Mouse (Mus musculus): ENCODE results near the gene Hpd. TPM values are rescaled to one million over a fixed set of nuclear protein-coding genes. Genes with fewer than 3 reads are reported as not detected.

Gene Hpd
- total RNA-seq (2023) = not detected

DNA sequence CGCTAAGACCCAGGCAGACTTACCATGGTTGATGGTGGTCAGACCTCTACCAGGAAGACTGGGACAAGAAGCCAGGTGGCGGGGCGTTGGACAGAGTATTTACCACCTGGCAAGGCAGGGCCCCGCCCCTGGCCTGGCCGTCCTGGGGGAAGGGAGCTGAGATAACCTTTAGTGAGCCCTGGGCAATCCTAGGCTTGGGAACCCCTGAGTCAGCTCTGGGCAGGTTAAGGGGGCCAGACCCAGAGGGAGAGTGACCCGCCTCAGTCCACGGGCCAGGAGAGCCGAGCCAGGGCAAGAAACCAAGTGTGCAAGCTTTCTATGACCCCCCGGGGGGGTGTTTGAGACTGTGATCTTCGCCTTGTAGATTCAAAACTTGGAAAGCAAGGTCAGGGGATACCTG, at the start of gene Hpd:
Gene Hpd (minus strand): TSS at position 77 of the 400 bp plus-strand sequence.

DNA sequence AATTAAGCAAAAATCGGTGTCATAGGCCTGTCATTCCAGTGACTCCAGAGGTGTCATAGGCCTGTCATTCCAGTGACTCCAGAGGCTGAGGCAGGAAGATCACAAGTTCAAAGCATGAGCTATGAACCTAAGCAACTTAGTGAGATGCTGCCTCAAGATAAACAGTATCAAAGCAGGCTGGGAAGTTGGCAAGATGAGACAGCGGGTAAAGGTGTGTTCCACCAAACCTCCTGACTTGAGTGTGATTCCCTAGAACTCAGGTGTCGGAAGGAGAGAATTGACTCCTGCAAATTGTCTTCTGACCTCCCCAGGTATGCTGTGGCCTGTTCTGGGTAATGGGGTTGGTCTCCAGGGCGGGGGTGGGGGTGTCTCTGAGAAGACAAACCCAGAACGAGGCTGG, 13.2 kb downstream of the Hpd start, which contains the start of gene Psmd9:
Gene Psmd9 (plus strand): TSS at position 130 of the 400 bp plus-strand sequence.

DNA sequence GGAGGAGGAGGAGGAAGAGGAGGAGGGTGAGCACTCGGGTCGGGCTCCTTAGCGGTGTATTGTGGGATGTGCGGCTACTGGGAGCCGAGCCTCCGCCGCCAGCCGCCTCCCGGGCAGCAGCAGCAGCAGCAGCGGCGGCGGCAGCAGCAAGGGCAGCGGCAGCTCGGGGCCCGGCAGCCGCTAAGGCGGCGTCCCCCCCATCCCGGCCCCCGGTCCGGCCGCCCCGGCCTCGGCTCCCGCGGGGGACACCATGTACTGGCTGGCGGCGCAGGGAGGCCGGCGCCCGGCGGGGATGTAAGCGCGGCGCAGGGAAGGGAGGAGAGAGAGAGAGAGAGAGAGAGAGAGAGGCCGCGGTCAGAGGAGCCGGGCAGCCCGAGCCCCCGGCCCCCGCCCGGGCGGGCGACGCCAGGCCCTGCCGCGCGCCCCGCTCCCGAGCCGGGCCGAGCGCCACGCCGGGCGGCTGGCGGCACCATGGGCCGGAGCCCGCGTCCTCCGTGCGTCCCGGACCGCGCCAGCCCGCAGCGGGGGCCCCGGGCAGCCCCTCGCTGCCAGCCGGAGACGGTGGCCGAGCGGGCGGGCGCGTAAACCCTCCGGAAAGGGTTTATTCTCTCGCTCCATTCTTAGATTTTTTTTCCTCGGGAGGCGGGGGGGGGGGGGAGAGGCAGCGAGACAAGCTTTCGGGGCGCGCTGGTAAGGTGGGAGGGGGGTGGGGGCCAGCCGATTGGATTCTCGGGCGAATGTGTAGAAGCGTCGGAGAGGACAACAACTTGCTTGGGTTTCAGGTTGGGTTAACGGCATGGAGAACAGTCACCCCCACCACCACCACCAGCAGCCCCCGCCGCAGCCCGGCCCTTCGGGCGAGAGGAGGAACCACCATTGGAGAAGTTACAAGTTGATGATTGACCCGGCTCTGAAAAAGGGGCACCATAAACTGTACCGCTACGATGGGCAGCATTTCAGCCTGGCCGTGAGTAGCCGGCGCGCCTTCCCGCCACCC, 40.1 kb downstream of the Hpd start, which contains the start of gene Setd1b:
Gene Setd1b (plus strand): TSS at position 33 of the 997 bp plus-strand sequence.

DNA sequence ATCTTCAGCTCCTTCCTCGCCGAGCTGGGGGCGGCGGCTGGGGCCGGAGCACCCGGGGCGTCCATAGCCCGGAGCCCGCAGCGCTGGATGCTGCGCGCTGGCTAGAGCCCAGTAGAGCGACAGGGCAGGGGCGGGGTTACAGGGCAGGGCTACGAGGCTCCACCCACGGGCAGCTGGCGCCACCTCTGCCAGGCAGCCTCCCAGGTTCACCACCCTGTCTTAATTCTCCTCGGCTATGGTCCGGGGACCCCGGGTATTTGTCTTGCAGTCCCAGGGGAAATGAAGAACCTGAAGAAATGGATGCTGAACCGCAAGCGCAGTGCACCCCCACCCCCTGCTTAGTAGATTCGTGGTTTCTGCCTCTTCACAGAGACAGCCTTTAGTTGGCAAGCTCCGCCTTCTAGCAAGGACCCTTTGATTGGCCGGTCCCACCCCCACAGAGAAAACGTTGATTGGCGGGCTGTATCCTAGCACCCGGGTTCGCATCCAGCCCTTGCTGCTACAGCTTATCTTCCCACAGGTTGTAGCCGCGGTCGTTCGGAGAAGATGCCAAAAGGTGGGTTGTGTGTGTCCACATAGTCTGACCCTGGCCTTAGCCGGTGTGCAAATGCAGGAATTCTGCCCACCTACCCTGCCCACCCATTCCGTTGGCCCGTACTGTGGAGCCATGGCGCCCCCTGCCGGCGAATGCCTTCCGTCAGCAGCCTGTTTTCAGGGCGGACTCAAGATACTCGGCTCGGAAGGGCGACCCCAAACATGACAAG, 50.0 kb downstream of the Hpd start, which contains the start of gene Rhof:
Gene Rhof (minus strand): TSS at position 385 of the 764 bp plus-strand sequence.

Other genes with a start within 250 kb of the Hpd start
- gene Kdm2b, start 192.9 kb downstream of the Hpd start, total RNA-seq (2023) = 10 to 100 TPM; 28.4 to 29.4 TPM
- gene Orai1, start 167.7 kb downstream of the Hpd start, total RNA-seq (2023) = 10 to 100 TPM; 71.8 to 73.1 TPM
- not detected for gene Morn3, start 135.7 kb downstream of the Hpd start, total RNA-seq (2023)
- 1 to 10 TPM; 4.1 to 7.8 TPM for gene Tmem120b, start 114.3 kb downstream of the Hpd start, total RNA-seq (2023)
- 10 to 100 TPM; 13.5 to 14.7 TPM for gene Rhof, start 50.0 kb downstream of the Hpd start, total RNA-seq (2023)
- 10 to 100 TPM; 67.4 to 85.5 TPM for gene Setd1b, start 40.5 kb downstream of the Hpd start, total RNA-seq (2023)
- 10 to 100 TPM; 14.0 to 17.0 TPM for gene Psmd9, start 13.3 kb downstream of the Hpd start, total RNA-seq (2023)
- gene Wdr66, start 69.4 kb upstream of the Hpd start, total RNA-seq (2023) = under 1 TPM; 0.13 to 0.15 TPM
- 1 to 10 TPM; 5.6 to 8.2 TPM for gene Bcl7a, start 161.1 kb upstream of the Hpd start, total RNA-seq (2023)
- 10 to 100 TPM; 36.5 to 38.2 TPM for gene Mlxip, start 212.1 kb upstream of the Hpd start, total RNA-seq (2023)

Data from neutrophil, adult 83 days (primary cell).